Mouse (Mus musculus): ENCODE data around the gene Slc25a25.

Gene Slc25a25

DNA sequence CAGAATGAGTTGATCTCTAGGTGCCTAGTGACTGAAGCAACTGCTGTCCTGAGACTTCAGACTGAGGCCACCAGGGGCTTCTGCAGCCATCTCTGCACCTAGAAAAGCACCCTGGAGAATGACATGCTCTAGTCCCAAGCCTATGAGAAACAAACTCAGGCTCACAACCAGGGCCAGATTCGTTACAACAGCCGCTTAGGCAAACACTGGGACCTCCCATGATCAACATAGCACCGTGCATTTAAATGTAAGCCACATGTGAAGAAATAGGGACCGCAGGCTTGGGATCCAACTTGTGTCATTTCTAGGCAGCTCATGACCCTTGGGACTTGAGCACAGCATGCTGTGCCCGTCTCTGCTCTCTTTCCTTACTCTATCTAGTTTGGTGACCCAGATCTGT, 23.5 kb downstream of the Slc25a25 start:
- no peak for DNase-seq

DNA sequence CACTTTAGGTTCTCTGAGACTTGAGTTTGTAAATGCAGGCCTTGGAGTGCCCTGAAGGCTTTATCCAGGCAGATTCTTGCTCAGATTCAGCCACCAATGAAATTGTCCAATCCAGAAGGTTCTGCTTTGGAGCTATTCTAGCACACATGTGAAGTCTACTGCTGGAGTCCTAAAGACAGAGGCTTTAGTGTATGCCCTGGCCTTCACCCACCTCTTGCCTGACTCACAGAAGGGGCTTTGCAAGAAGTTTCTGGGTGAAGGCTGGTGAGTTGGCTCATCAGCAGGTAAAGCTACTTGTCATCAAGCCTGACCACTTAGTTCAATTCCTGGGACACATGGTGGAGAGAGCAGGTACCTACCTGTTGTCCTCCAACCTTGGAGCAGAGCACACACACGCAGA, 25.1 kb downstream of the Slc25a25 start:
- no peak for DNase-seq

DNA sequence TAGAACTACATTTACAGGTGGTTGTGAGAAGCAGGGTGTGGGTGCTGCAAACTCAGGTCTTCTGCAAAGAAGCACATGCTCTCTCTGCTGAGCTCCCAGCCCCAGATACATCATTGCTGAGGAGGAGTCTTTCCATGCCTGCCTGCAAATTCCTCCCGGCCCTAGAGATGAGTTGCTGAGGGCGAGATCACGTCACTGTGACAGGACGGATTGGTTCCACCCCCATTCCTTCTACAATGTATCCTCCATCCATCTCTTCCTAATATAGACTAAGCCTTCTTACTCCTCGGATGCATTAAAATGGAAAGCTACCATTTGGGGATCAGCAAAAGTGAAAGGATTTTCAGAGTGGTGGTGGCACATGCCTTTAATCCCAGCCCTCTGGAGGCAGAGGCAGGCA, 25.7 kb downstream of the Slc25a25 start:
- DNase-seq: no peak

DNA sequence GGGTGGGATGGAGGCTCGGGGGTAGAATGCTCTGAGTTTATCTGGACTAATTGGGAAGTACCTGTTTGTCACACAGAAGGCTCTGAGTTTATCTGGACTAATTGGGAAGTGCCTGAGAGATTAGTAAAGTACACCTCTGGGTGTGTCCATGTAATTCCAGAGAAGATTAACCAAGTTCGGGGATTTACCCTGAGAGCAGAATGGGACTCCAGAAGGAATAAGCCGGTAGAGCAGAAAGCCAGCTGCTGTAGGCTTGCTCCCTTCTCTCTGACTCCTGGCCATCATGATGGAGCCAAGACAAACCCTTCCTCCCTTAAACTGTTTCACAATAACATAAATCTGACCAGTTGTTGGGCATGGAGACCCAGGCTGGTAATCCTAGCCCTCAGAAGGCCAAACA, 26.4 kb downstream of the Slc25a25 start:
- DNase-seq: no peak

DNA sequence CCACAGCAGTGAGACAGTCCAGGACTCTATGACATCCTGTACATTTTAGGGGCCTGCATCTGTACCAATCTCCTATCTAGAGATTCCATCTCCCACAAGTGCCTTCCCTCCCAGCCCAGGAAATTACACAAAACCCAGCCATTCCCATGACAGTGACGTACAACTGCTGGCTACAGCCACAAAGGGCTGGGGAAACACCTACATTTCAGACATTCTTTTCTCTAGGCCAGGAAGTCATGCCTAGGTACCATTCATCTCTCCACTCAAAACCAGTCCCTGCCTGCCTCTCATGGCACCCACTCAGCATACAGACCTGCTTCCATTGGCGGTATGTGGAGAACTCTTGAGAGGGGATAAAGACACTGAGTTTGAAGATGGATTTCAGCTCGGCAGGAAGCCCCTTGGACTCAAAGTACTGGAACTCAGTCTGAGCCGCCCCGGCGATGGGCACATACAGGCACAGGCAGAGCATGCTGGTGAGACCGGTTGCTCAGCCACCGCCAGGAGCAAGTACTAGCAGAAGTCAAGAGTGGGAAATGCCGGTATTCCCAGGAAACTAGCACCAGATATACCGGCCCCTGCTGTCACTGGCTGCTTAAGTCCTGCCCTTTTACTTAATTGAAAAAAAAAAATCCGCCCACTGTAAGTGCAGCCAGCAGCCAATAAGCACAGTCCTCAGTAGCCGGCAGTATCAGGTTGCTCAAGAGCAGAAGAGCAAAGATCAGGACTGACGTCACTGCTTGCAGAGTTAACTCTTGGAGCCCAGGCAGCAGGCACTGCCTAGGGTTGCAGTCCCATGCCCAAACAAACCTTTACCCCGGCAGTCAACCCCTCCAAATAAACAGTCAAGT, 27.5 kb downstream of the Slc25a25 start:
- peak; percentile 76 to 83 for DNase-seq

DNA sequence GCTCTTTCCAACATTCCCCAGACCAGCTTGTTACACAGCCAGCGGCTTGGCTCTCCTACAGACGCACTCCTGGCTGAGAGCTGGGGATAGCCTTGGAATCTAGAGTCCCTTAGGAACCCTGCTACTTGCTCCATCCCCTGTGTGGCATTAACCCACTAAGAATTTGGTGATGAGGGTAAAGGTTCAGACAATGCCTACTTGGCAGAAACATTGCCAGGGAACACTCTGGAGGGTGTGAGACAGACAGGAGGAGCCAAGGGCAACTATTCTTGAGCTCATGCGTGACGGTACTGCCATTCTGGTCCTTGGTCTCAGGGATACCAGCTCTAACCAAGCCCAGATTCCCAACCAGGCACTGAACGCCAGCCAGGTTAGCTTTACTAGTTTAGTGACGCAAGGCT, 29.4 kb downstream of the Slc25a25 start:
- peak in 1 of 2 experiments; percentile 5 for DNase-seq

DNA sequence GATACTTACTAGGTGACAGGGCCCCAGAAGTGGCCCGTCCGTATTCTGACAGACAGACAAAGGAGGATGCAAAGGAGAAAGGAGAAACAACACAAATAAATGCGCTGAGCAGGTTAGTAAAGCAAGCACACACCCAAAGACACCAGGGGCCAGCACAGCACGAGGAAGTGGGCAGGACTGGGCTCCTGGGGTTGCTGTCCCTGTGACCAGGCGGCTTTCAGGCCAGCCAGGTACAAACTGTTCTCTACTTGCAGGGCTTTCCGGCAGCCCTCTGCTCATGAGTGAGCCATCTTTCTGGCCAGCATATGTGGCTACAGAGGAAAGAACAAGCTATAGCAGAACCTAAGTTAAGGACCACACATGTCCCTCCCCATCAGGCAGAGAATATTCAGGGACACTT, 30.6 kb downstream of the Slc25a25 start:
- no peak for DNase-seq

DNA sequence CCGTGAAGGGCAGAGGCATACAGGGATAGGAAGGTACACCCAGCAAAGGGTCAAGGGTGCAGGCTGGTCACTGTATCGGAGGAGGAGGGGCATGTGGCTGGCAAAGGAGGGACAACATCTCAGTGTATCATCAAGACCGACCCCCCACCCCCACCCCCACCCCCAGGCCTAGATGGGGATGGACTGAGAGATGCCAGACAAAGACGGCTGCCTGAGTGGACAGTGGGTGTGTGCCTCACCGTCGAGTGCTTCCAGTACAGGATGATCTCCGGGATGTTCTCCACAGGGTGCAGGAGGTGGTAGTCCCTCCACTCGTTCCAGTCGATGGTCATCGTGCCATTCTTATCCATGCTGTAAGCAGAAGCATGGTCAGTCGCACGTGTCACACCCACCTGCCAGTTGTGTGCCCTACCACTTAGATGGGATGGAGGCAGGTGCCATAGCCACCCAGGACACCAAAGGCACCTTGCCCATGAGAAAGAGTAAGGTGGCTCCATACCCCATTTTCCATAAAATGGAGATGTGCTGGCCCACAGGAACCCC, 31.1 kb downstream of the Slc25a25 start:
- no peak for DNase-seq

DNA sequence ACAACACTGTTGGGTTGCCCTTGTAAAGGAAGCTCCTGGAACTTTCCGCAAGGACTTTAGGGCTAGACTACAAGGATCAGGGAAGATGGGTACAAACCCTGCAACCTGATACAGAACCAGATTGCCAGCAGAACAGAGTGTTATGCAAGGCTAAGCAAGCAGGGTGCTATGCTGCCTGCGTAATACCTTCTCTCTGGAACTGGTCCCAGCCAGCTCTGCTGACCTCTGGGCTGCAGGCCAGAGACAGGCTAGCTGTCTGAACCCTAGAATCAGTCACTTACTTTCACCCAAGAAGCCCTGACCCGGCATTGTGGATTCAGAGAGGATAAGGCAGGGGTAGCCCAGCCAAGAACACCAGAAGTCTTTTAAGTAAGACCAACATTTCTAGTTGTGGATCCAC, 31.9 kb downstream of the Slc25a25 start:
- DNase-seq: peak in 1 of 2 experiments; percentile 61

DNA sequence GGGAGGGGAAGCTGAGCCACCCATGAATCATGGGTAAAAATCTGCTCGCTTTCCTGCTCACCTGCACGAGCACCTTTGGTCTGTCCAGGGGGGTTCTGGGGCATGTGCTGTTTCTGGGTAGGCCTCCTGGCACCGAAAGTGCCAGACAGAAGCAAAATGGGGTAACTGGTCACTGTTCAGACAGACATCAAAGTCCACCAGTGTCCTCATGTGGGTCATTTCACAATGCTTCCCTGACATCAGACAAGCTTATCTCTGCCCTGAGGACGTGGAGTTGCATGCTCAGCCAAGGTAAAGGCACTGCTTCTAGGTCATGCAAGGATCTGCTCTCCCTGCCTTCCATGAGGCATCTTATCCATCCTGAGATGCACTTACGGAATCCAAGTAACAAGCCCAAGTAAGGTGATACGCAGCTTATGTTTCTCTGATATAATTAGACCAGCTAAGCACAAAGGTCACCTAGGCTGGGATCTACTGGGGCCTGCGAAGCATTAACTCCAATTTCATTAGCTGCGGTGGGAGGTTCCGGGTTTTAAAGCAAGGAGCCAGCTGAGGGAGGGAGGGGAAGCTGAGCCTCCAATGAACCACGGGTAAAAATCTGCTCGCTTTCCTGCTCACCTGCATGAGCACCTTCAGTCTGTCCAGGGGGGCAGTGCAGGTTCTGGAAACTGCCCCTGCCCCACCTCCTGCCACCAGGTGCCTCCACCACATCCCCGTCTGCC, 32.7 kb downstream of the Slc25a25 start:
- DNase-seq: peak in 1 of 2 experiments; percentile 43

DNA sequence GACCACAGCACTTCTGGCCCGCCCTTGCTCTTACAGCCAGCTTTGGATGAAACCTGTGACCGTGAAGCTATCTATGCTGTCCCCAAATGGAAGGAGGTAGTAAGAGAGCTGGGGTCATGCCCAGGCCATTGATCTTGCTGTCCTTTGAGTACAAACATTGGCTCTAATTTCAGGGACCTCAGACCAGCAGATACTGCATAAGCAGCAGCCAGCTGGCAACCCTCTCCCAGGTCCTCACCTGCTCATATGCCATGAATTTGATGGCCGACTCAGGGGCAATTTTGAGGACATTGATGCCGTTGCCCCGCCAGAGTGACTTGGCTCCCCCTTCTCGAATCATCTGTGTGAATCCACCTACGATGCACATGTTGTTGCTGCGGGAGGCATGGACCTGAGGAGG, 33.8 kb downstream of the Slc25a25 start:
- DNase-seq: no peak

DNA sequence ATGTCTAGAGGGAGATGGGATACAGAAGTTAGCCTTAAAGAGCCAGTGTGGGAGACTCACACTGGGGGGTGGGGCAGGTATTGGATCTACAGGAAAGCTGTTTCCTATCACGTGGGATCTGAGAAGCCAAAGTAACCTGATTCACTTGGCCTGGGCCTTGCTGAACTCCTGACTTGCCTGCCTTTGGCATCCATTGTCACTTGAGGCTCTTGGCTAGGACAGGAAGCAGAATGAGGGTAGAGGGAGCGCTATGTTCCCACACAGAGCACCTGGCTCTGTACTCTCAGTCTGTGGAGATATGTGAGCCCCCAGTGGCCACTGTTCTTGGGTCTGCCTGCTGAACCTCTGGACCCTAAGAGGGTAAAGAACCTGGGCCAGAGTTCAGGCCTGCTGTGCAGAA, 34.7 kb downstream of the Slc25a25 start:
- DNase-seq: no peak

DNA sequence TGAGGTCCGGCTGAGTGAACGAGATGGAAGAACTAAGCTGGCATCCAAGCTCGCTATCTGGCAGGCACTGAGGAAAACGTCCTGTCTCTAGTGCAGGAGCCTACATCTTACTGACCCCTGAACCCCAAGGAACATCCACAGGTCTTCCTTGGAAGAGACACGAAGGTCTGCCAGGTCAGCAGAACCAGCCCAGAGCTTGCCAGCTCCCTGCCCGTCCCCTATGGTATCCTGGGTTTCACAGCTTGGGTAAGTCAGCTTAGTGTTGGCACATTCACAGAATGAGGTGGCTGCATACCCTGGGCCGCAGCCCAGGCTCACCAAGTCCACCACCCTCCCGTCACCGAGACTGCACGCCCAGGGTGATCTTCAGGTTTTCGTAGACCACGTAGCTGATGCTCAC, 35.4 kb downstream of the Slc25a25 start:
- DNase-seq: no peak

DNA sequence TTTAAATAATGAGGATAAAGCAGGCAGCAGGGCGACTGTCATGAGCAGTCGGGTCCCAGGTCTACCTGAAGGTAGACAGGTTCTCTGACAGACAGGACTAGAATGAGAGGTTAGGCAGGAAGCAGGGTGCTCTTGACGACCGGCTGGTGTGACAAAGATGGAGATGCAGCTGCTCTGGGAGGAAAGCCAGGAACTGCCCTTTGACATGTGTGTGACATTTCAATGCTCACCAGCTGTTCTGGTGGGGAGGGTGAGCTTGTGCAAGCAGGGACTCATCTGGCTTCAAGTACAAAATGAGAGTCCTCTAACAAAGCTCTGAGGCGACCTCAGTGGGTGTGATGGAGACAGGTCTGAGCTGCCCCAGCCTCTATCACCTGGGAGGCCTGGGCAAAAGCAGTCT, 37.3 kb downstream of the Slc25a25 start:
- DNase-seq: peak; percentile 67 to 75

DNA sequence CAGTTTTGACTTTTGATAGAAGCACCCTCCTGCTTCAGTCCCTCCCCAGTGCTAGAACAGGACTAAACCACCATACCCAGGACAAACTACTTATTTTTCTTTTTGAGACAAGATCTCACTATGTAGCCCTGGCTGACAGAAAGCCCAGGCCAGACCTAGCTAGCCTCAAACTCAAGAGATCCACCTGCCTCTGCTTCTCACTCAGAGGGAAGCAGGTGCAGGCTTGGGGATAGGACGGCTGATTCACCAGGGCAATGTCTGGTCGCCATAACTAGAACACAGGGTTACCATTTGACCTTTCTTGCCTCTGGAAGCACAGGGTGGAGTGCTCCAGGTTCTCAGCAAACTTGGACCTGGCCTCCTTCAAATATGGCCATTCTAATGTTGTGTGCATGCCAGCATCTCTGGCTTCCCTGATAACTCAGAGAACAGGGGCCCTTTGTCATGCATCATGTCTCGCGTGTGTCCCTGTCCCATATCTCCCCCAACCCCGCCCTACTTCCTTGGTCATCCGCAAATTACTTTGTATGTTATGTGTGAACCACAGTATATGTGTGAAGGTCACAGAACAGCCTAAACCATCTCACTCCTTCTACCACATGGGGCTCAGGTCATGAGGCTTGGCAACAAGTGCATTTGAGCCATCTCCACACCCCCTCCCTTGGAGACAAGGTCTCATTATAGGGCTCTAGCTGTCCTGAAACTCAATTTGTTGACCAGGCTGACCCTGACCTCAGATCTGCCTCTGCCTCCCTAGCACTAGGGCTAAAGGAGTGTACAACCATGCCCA, 38.3 kb downstream of the Slc25a25 start:
- no peak for DNase-seq

DNA sequence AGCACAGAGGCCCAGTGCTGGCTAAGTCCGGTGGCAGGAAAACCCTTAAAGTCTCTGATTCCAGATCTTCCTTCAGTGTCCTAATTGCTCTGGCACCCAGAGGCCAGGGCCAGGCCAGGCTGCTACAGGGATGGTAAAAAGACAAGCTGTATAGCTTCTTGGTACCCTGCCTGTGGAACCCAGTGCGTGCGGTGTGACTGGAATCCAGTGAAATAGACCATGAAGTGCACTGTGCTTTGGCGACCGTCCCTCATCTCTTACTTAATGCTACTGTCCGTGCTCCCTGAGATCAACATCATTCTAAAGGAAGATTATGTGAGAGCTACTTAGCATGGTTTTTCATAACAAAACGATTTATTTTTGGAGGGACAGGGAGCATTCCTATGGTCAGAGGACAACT, 39.8 kb downstream of the Slc25a25 start:
- no peak for DNase-seq

DNA sequence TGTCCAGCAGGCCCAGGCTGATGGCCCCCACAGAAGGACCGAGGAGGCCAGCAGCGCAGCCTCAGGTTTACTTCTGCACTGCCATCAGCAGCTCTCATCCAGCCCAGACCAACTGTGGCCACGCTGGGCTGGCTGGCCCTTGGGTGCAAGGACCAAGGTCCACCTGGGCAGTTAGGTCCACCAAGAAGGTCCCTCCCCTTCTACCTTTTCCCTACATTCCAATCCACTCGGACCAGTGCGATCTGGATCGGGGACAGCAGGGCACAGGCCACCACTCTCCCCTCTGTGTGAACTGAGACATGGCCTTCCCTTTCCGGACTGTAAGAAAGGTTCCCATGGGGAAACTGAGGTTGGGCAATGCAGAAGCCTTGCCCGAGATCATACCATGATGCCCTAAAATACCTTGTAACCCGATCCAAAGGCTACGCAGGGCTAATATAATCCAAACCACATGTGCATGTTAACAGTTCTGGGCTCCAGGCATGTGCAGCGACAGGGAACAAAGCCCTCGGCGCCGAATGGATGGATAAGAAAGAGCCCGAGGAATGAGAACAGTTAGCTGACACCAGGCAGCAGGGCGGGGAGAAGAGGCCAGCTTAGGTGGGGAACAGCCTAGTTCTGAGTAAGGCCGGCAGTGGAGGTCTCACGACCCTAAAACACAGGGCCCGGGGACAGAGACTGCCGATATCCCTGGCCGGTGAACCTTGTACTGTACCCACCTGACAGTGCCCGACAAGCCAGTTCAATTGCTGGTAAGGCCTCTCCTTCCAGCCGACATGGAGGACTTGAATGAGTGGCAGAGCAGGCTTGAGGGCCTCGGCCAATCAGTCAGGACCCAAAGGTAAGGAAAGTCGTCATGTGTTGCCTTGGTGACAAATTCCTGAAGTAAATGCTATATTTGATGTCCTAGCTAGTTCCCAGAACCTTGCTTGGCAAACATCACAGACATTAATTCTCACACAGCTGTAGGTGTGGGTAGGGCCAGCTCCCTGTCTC, 42.5 kb downstream of the Slc25a25 start:
- peak; percentile 57 to 76 for DNase-seq

DNA sequence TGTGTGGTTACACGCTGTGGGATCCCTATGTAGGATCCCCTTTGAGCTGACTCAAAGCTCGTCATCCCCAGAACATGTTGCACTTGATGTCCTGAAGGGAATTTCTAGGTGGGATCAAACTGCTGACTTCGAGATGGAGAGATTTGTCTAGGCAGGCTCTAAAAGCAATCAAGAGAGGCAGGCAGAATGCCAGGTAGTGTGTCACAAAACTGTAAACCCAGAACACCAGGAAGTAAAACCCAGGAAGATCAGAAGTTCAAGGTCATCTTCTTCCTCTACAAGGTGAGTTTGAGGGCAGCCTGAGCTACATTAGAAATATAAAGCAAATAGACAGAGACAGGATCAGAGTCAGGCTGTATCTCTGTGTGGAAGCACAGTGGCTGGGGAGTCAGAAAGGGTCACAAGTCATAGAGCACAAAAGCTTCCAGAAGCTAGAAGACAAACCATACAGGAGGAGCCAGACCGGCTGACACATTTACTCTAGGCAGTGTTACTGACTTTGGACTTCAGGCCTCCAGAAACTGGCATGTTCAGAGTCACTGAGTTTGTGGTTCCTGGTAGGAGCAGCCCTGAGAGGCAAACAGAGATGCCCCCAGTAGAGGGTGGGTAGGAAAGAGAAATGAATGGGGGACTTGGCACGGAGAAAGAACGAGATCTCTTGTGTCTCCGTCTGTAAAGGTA, 44.0 kb downstream of the Slc25a25 start:
- DNase-seq: no peak

DNA sequence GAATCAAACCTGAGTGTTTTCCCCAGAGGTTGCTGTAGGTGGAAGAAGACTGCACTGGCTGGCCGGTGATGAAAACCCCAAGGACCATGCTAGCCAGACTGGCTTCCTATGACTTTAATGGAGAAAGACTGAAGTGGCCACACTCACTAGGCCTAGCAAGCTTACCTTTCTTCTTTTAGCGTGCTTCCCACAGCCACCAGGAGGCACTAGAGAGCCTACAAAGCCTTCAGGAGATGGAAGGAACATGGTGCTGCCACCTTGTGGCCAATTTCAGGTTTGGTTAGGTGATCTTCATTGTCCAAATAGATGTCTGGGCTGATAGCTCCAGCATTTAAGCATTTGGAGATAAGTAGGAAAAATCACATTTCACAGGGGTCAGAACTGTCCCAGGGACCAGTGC, 46.6 kb downstream of the Slc25a25 start:
- DNase-seq: peak; percentile 98

DNA sequence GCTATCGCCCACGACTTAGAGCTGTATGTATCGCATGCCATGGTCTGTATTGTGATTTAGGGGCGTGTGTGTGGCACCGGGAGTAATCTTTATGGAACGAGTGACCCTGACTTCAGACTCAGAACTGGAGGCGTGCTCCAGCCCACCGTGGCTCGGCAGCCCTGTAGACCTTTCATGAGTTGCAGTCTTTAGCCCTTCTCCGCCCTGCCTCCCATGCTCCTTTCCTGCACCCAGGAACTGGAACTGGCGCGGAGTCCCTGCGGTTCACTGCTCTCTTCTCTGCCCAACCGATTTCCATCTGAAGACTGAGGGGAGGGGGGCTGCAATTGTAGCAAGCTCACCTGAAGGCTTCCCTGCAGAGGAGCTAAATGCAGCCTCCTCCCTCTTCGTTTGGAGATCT, 54.5 kb downstream of the Slc25a25 start:
- DNase-seq: peak; percentile 39 to 50

DNA sequence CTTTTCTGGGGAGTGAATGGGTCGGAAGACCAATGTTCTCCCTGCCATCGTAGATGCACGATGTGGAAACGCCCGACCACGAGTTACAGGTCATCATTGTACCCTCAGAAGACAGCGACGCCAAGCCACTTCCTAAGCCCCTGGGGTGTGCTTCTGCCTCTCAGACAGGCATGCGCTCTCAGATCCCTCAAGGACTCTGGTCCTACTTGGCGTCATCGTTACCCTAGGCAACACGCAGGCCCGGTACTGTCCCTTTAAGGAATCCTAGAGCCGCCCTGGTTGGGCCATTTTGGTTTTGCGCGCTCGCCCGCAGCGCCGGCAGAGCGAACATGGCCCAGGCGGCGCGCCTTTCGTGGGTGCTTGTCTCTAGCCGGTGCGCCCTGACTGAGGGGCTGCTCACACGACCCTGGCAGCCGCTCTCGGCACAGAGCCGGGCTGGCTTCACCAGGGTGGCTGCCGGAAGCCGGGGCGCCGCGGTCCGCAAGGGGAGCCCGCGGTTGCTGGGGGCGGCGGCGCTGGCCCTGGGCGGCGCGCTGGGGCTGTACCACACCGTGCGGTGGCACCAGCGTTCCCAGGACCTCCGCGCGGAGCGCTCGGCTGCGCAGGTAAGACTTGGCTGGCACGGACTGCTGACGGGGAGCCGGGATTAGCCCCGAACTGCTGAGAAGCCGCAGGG, 55.2 kb downstream of the Slc25a25 start:
- peak; percentile 91 to 95 for DNase-seq

All from kidney, postnatal 4 days (tissue).